Mouse (Mus musculus): ENCODE results near the gene Fam210b. TPM values are rescaled to one million over a fixed set of nuclear protein-coding genes. Genes with fewer than 3 reads are reported as not detected.

The Fam210b gene
- polyA plus RNA-seq, 1 experiment from 2014 or later = 24.2 TPM

- DNase-seq (ENCODE audit: low spot score) (no peak), ATAC-seq (replicated peaks; ENCODE audit: insufficient number of reproducible peaks, low FRiP score, low TSS enrichment, low read depth) (0 out of 2 replicates have a peak, but pooled peaks have one; percentile 1)
- H3K9me3 ChIP-seq (replicated peaks; ENCODE audit: control insufficient read depth, low read length) = no peaks in the 10 kb centered on the region
- no peaks in the 10 kb centered on the region for H3K27me3 ChIP-seq (ENCODE audit: control insufficient read depth, insufficient read depth, low read length)
- no peaks in the 10 kb centered on the region; the same call in 1 of the 2 replicates for H3K4me1 ChIP-seq (ENCODE audit: control insufficient read depth, insufficient read depth, low read length)
- 28% methylated on average over 5 of the region's 5 CpGs for WGBS
- peak overlapping the region; percentile 69; the same call in 1 of the 2 replicates for H3K4me3 ChIP-seq (ENCODE audit: low read depth, low read length)
- H3K27ac ChIP-seq (replicated peaks; ENCODE audit: low read depth, low read length) = no peak overlapping the region
- H3K4me2 ChIP-seq (ENCODE audit: low read depth, low read length) = peak overlapping the region; percentile 10; the same call in 1 of the 2 replicates
- no peaks in the 10 kb centered on the region for H3K36me3 ChIP-seq (replicated peaks; ENCODE audit: control insufficient read depth, insufficient read depth, low read depth, low read length)
- H3K9ac ChIP-seq (replicated peaks; ENCODE audit: low read length) = no peak overlapping the region
Observed at GRCm38 (mm10) chr2:172344669-172345068, 696 bp upstream of the Fam210b start.

GRCm38 (mm10) chr2:172346034-172346929 is 917 bp downstream of the Fam210b start:
- H3K27ac ChIP-seq (replicated peaks; ENCODE audit: low read depth, low read length) = no peak overlapping the region
- H3K4me2 ChIP-seq (ENCODE audit: low read depth, low read length) = peak overlapping the region; percentile 94
- peak overlapping the region; percentile 69 for H3K4me3 ChIP-seq (ENCODE audit: low read depth, low read length)
- DNase-seq (ENCODE audit: low spot score) (peak; percentile 10), ATAC-seq (replicated peaks; ENCODE audit: insufficient number of reproducible peaks, low FRiP score, low TSS enrichment, low read depth) (no peak)
- H3K36me3 ChIP-seq (replicated peaks; ENCODE audit: control insufficient read depth, insufficient read depth, low read depth, low read length) = no peaks in the 10 kb centered on the region
- 11% methylated on average over 31 of the region's 31 CpGs for WGBS
- H3K27me3 ChIP-seq (ENCODE audit: control insufficient read depth, insufficient read depth, low read length) = no peaks in the 10 kb centered on the region
- no peaks in the 10 kb centered on the region for H3K9me3 ChIP-seq (replicated peaks; ENCODE audit: control insufficient read depth, low read length)
- peak overlapping the region; percentile 70 for H3K9ac ChIP-seq (replicated peaks; ENCODE audit: low read length)
- no peaks in the 10 kb centered on the region; the same call in 1 of the 2 replicates for H3K4me1 ChIP-seq (ENCODE audit: control insufficient read depth, insufficient read depth, low read length)

- Histone ChIP-seq H3K9ac (replicated peaks; ENCODE audit: low read length) (no peak overlapping the region), H3K4me1 (ENCODE audit: control insufficient read depth, insufficient read depth, low read length) (no peaks in the 10 kb centered on the region; the same call in 1 of the 2 replicates), H3K36me3 (replicated peaks; ENCODE audit: control insufficient read depth, insufficient read depth, low read depth, low read length) (no peaks in the 10 kb centered on the region), H3K27me3 (ENCODE audit: control insufficient read depth, insufficient read depth, low read length) (no peaks in the 10 kb centered on the region), H3K9me3 (replicated peaks; ENCODE audit: control insufficient read depth, low read length) (no peaks in the 10 kb centered on the region), H3K4me2 (ENCODE audit: low read depth, low read length) (peak overlapping the region; percentile 19; the same call in 1 of the 2 replicates), H3K4me3 (ENCODE audit: low read depth, low read length) (0 out of 2 replicates have a peak overlapping the region, but pooled peaks have one; percentile 69), H3K27ac (replicated peaks; ENCODE audit: low read depth, low read length) (no peak overlapping the region)
- 62% methylated on average over 8 of the region's 8 CpGs for WGBS
- DNase-seq (ENCODE audit: low spot score) (no peak), ATAC-seq (replicated peaks; ENCODE audit: insufficient number of reproducible peaks, low FRiP score, low TSS enrichment, low read depth) (no peak)
Observed at GRCm38 (mm10) chr2:172346933-172347611, 1.7 kb downstream of the Fam210b start.

GRCm38 (mm10) chr2:172348297-172348950 is 3.1 kb downstream of the Fam210b start:
- H3K27me3 ChIP-seq (ENCODE audit: control insufficient read depth, insufficient read depth, low read length) = no peaks in the 10 kb centered on the region
- H3K9ac ChIP-seq (replicated peaks; ENCODE audit: low read length) = no peak overlapping the region
- 66% methylated on average over 3 of the region's 3 CpGs for WGBS
- H3K4me3 ChIP-seq (ENCODE audit: low read depth, low read length) = no peak overlapping the region
- no peaks in the 10 kb centered on the region; the same call in 1 of the 2 replicates for H3K4me1 ChIP-seq (ENCODE audit: control insufficient read depth, insufficient read depth, low read length)
- no peak for DNase-seq (ENCODE audit: low spot score)
- H3K36me3 ChIP-seq (replicated peaks; ENCODE audit: control insufficient read depth, insufficient read depth, low read depth, low read length) = no peaks in the 10 kb centered on the region
- no peak for ATAC-seq (replicated peaks; ENCODE audit: insufficient number of reproducible peaks, low FRiP score, low TSS enrichment, low read depth)
- no peaks in the 10 kb centered on the region for H3K9me3 ChIP-seq (replicated peaks; ENCODE audit: control insufficient read depth, low read length)
- no peak overlapping the region for H3K4me2 ChIP-seq (ENCODE audit: low read depth, low read length)
- H3K27ac ChIP-seq (replicated peaks; ENCODE audit: low read depth, low read length) = no peak overlapping the region

GRCm38 (mm10) chr2:172349776-172350175 is 4.4 kb downstream of the Fam210b start:
- ATAC-seq (replicated peaks; ENCODE audit: insufficient number of reproducible peaks, low FRiP score, low TSS enrichment, low read depth) = no peak
- H3K27ac ChIP-seq (replicated peaks; ENCODE audit: low read depth, low read length) = no peak overlapping the region
- WGBS = 76% methylated on average over 14 of the region's 14 CpGs

GRCm38 (mm10) chr2:172350773-172351172 is 5.4 kb downstream of the Fam210b start:
- Histone ChIP-seq H3K36me3 (replicated peaks; ENCODE audit: control insufficient read depth, insufficient read depth, low read depth, low read length) (no peaks in the 10 kb centered on the region; the same call in 1 of the 2 replicates), H3K4me1 (ENCODE audit: control insufficient read depth, insufficient read depth, low read length) (no peaks in the 10 kb centered on the region; the same call in 1 of the 2 replicates), H3K27ac (replicated peaks; ENCODE audit: low read depth, low read length) (no peak overlapping the region), H3K9ac (replicated peaks; ENCODE audit: low read length) (no peak overlapping the region), H3K27me3 (ENCODE audit: control insufficient read depth, insufficient read depth, low read length) (no peaks in the 10 kb centered on the region), H3K9me3 (replicated peaks; ENCODE audit: control insufficient read depth, low read length) (no peaks in the 10 kb centered on the region), H3K4me3 (ENCODE audit: low read depth, low read length) (no peak overlapping the region), H3K4me2 (ENCODE audit: low read depth, low read length) (no peak overlapping the region)
- ATAC-seq (replicated peaks; ENCODE audit: insufficient number of reproducible peaks, low FRiP score, low TSS enrichment, low read depth) (no peak), DNase-seq (ENCODE audit: low spot score) (no peak)
- WGBS = 67% methylated on average over 8 of the region's 8 CpGs

More at GRCm38 (mm10) chr2:172349776-172350175, 4.4 kb downstream of the Fam210b start:
- no peak for DNase-seq (ENCODE audit: low spot score)
- Histone ChIP-seq H3K4me1 (ENCODE audit: control insufficient read depth, insufficient read depth, low read length) (no peaks in the 10 kb centered on the region; the same call in 1 of the 2 replicates), H3K4me2 (ENCODE audit: low read depth, low read length) (no peak overlapping the region), H3K9me3 (replicated peaks; ENCODE audit: control insufficient read depth, low read length) (no peaks in the 10 kb centered on the region), H3K4me3 (ENCODE audit: low read depth, low read length) (no peak overlapping the region), H3K36me3 (replicated peaks; ENCODE audit: control insufficient read depth, insufficient read depth, low read depth, low read length) (no peaks in the 10 kb centered on the region), H3K9ac (replicated peaks; ENCODE audit: low read length) (no peak overlapping the region), H3K27me3 (ENCODE audit: control insufficient read depth, insufficient read depth, low read length) (no peaks in the 10 kb centered on the region)

GRCm38 (mm10) chr2:172353218-172353617 is 7.9 kb downstream of the Fam210b start:
- Histone ChIP-seq H3K4me1 (ENCODE audit: control insufficient read depth, insufficient read depth, low read length) (no peaks in the 10 kb centered on the region), H3K4me2 (ENCODE audit: low read depth, low read length) (no peak overlapping the region), H3K9ac (replicated peaks; ENCODE audit: low read length) (no peak overlapping the region), H3K4me3 (ENCODE audit: low read depth, low read length) (no peak overlapping the region), H3K36me3 (replicated peaks; ENCODE audit: control insufficient read depth, insufficient read depth, low read depth, low read length) (peaks cover 10% of the 10 kb centered on the region), H3K27ac (replicated peaks; ENCODE audit: low read depth, low read length) (no peak overlapping the region), H3K9me3 (replicated peaks; ENCODE audit: control insufficient read depth, low read length) (no peaks in the 10 kb centered on the region), H3K27me3 (ENCODE audit: control insufficient read depth, insufficient read depth, low read length) (no peaks in the 10 kb centered on the region)
- ATAC-seq (replicated peaks; ENCODE audit: insufficient number of reproducible peaks, low FRiP score, low TSS enrichment, low read depth) (no peak), DNase-seq (ENCODE audit: low spot score) (no peak)
- WGBS = 82% methylated on average over 9 of the region's 9 CpGs
